Mouse (Mus musculus) CH12.LX (cell line): Measurements from ENCODE around the gene B4galt3. TPM values are rescaled to one million over a fixed set of nuclear protein-coding genes. Genes with fewer than 3 reads are reported as not detected.

Experiments used
- DNase-seq: peaks from one replicate; pipeline ENCODE4 v3.0.0-alpha.2; 2013; ENCODE audit errors: extremely low read depth
- H3K27ac ChIP-seq: 2 replicates; pipeline ENCODE4 v1.5.1; 2012; ENCODE audit warnings: low read depth, mild to moderate bottlenecking, control low read depth, moderate library complexity; ENCODE audit not compliant: insufficient read depth
- H3K27me3 ChIP-seq: replicated peaks from 2 replicates; pipeline ENCODE3; 2012; ENCODE audit warnings: inconsistent platforms
- H3K36me3 ChIP-seq, 2 experiments: replicated peaks in 1 of 2; 2 replicates each; pipeline versions ENCODE3 to v1.6.1; 2012; ENCODE audit warnings: inconsistent platforms in 1 of 2, low read length in 1 of 2, mild to moderate bottlenecking in 1 of 2, mixed read lengths in 1 of 2, moderate library complexity in 1 of 2; ENCODE audit not compliant: control insufficient read depth in 1 of 2, insufficient read depth in 1 of 2
- H3K4me1 ChIP-seq, 2 experiments: 2 replicates each; pipeline ENCODE4 v1.6.1; 2012; ENCODE audit warnings: inconsistent platforms in 1 of 2, moderate library complexity in 1 of 2; ENCODE audit not compliant: insufficient read depth in 2 of 2, control insufficient read depth in 1 of 2
- H3K4me2 ChIP-seq: 2 replicates; pipeline ENCODE4 v1.6.1; 2012; ENCODE audit warnings: low read depth, mild to moderate bottlenecking, control low read depth; ENCODE audit not compliant: poor library complexity, insufficient read depth, severe bottlenecking
- H3K4me3 ChIP-seq, 3 experiments: fragments of 150-350 bp in 1 of 3; sonication (generic) in 1 of 3; replicated peaks in 1 of 3; 2 replicates each; pipeline versions ENCODE3 to v1.5.1; 2011 to 2012; ENCODE audit warnings: low read depth in 2 of 3, low read length in 2 of 3, mild to moderate bottlenecking in 2 of 3, moderate library complexity in 2 of 3, control low read depth in 1 of 3, improper control_type of control experiment in 1 of 3, inconsistent platforms in 1 of 3, mixed read lengths in 1 of 3; ENCODE audit not compliant: poor library complexity in 1 of 3
- H3K79me2 ChIP-seq: replicated peaks from 2 replicates; pipeline ENCODE4 v1.6.1; 2012; ENCODE audit warnings: mild to moderate bottlenecking, moderate library complexity; ENCODE audit not compliant: control insufficient read depth, poor library complexity, insufficient read depth, severe bottlenecking; ENCODE audit errors: extremely low read depth
- H3K9ac ChIP-seq: 2 replicates; pipeline ENCODE4 v1.6.1; 2012; ENCODE audit warnings: low read depth, mild to moderate bottlenecking, control low read depth, moderate library complexity; ENCODE audit not compliant: insufficient read depth
- H3K9me3 ChIP-seq: replicated peaks from 2 replicates; pipeline ENCODE3; 2012; ENCODE audit warnings: low read length, inconsistent platforms, mixed read lengths
- CHD1 ChIP-seq: IDR thresholded peaks from 2 replicates; pipeline ENCODE4 v1.6.1; 2012; ENCODE audit warnings: low read depth, low read length, improper control_type of control experiment, inconsistent platforms
- E2F4 ChIP-seq: IDR thresholded peaks from 2 replicates; pipeline ENCODE4 v1.6.1; 2011; ENCODE audit warnings: low read depth, low read length, improper control_type of control experiment; ENCODE audit not compliant: insufficient replicate concordance
- EP300 ChIP-seq: IDR thresholded peaks from 2 replicates; pipeline ENCODE4 v1.6.1; 2011; ENCODE audit warnings: low read length, improper control_type of control experiment
- ETS1 ChIP-seq: conservative IDR thresholded peaks from 2 replicates; pipeline ENCODE4 v1.6.1; 2012; ENCODE audit warnings: low read depth, mild to moderate bottlenecking, inconsistent platforms, low read length, improper control_type of control experiment, moderate library complexity
- GABPA ChIP-seq: IDR thresholded peaks from 2 replicates; pipeline ENCODE4 v1.6.1; 2012; ENCODE audit warnings: low read depth, low read length, improper control_type of control experiment, inconsistent platforms; ENCODE audit not compliant: insufficient replicate concordance
- JUN ChIP-seq: IDR thresholded peaks from 2 replicates; pipeline ENCODE4 v1.6.1; 2011; ENCODE audit warnings: low read depth, mild to moderate bottlenecking, low read length, improper control_type of control experiment, moderate library complexity; ENCODE audit not compliant: insufficient read depth
- JUND ChIP-seq: conservative IDR thresholded peaks from 2 replicates; pipeline ENCODE4 v1.6.1; 2011; ENCODE audit warnings: low read depth, low read length, improper control_type of control experiment
- KAT2A ChIP-seq: IDR thresholded peaks from 2 replicates; pipeline ENCODE4 v1.6.1; 2012; ENCODE audit warnings: low read length, improper control_type of control experiment, inconsistent platforms; ENCODE audit not compliant: insufficient replicate concordance
- MAFK ChIP-seq: IDR thresholded peaks from 2 replicates; pipeline ENCODE4 v1.6.1; 2011; ENCODE audit warnings: low read length, improper control_type of control experiment; ENCODE audit not compliant: insufficient replicate concordance
- MAZ ChIP-seq: IDR thresholded peaks from 2 replicates; pipeline ENCODE4 v1.6.1; 2012; ENCODE audit warnings: low read depth, mild to moderate bottlenecking, inconsistent platforms, low read length, improper control_type of control experiment, moderate library complexity
- MEF2A ChIP-seq: IDR thresholded peaks from 2 replicates; pipeline ENCODE4 v1.6.1; 2014; ENCODE audit warnings: low read depth, mild to moderate bottlenecking, inconsistent platforms, low read length, improper control_type of control experiment, borderline replicate concordance
- NELFE ChIP-seq: IDR thresholded peaks from 2 replicates; pipeline ENCODE4 v1.6.1; 2011; ENCODE audit warnings: low read depth, low read length, improper control_type of control experiment
- PAX5 ChIP-seq: IDR thresholded peaks from 2 replicates; pipeline ENCODE4 v1.6.1; 2012; ENCODE audit warnings: low read length, inconsistent platforms, mixed read lengths
- RCOR1 ChIP-seq: conservative IDR thresholded peaks from 2 replicates; pipeline ENCODE4 v1.6.1; 2012; ENCODE audit warnings: low read depth, mild to moderate bottlenecking, inconsistent platforms, low read length, improper control_type of control experiment
- SMC3 ChIP-seq: IDR thresholded peaks from 2 replicates; pipeline ENCODE4 v1.6.1; 2011; ENCODE audit warnings: low read depth, low read length, improper control_type of control experiment
- TCF12 ChIP-seq: IDR thresholded peaks from 2 replicates; pipeline ENCODE4 v1.6.1; 2014; ENCODE audit warnings: low read depth, mild to moderate bottlenecking, inconsistent platforms, low read length, improper control_type of control experiment
- USF2 ChIP-seq: conservative IDR thresholded peaks from 2 replicates; pipeline ENCODE4 v1.6.1; 2011; ENCODE audit warnings: low read depth, low read length, improper control_type of control experiment
- ZC3H11A ChIP-seq: IDR thresholded peaks from 2 replicates; pipeline ENCODE4 v1.6.1; 2012; ENCODE audit warnings: low read depth, mild to moderate bottlenecking, inconsistent platforms, low read length, improper control_type of control experiment
- ZKSCAN1 ChIP-seq: IDR thresholded peaks from 2 replicates; pipeline ENCODE4 v1.6.1; 2012; ENCODE audit warnings: low read depth, inconsistent platforms, low read length, improper control_type of control experiment, borderline replicate concordance
- ZNF384 ChIP-seq: IDR thresholded peaks from 2 replicates; pipeline ENCODE4 v1.6.1; 2012; ENCODE audit warnings: low read depth, low read length, improper control_type of control experiment, inconsistent platforms
- dilution Hi-C: fragments of 300-500 bp; cut with MboI; formaldehyde crosslinking; loops from 2 replicates; pipeline ENCODE4 v1.14.3; 2020; ENCODE audit warnings: low sequenced_read_pairs; ENCODE audit not compliant: extremely low pct_unique_long_range_greater_than_20kb, extremely low pct_ligation_motif_present
- in situ Hi-C: fragments of 300-500 bp; cut with MboI; formaldehyde crosslinking; loops from 3 replicates; pipeline ENCODE4 v1.14.3; 2019; ENCODE audit warnings: low sequenced_read_pairs, low pct_ligation_motif_present, low pct_unique_long_range_greater_than_20kb, mixed read lengths
- polyA plus RNA-seq: library from polyadenylated mRNA; unstranded; fragments of >175 nt; gene quantifications from 2 replicates; pipeline ENCODE4 v1.2.1, GENCODE M21; 2012; ENCODE audit warnings: low read depth; ENCODE audit not compliant: insufficient read length
- total RNA-seq, 2 experiments: library from RNA; depleted of rRNA; stranded (reverse); fragments of 300-350 nt in 1 of 2; fragments of >200 nt in 1 of 2; gene quantifications; 2 replicates each; pipeline ENCODE4 v1.2.3; 2012 to 2014

Gene B4galt3
- total and polyA plus RNA-seq, 3 experiments, result 19.3 to 27.8 (median 23.1) TPM

GRCm38 (mm10) chr1:171271622-171272021 lies 1.5 kb downstream of the B4galt3 start:
- no peaks in the 10 kb centered on the region for H3K9me3 ChIP-seq
- dilution Hi-C loops, result no loop called here

DNA sequence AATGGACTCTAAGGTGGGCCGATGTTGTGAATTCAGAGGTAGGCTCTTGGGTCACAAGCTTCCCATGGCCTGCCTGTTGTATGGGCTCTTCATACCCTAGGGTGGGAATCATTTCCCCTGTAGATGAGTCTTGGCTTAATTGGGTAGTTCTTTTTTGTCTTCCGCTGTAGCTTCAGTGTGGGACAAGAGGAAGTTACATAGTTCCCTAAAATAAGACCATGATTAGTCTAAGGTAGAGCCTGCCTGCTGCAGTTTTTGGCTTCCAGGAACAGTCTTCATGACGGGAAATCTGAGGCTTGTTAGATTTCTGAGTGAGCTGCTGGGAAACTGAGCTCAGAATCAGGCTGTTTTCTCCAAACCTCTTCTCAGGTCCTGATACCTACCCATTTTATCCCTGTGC lies 2.0 kb downstream of the B4galt3 start:
- H3K4me1 ChIP-seq, result peaks cover 0 to 26% of the 10 kb centered on the region in 2 experiments; a peak in 2 of 4 replicates

More at GRCm38 (mm10) chr1:171271622-171272021, 1.5 kb downstream of the B4galt3 start:
- Histone ChIP-seq H3K4me1 (peaks cover 0 to 26% of the 10 kb centered on the region in 2 experiments; a peak in 2 of 4 replicates), H3K36me3 (peaks cover 39 to 50% of the 10 kb centered on the region in 2 experiments), H3K27me3 (no peaks in the 10 kb centered on the region), H3K27ac (no peak overlapping the region), H3K4me3 (no peak overlapping the region)
- no peak for DNase-seq
- in situ Hi-C loops, result no loop called here
- TF ChIP-seq ZKSCAN1 (no peak), MEF2A (no peak), MAZ (no peak), NELFE (no peak), USF2 (no peak), ETS1 (no peak), EP300 (no peak), TCF12 (no peak), JUND (no peak), JUN (no peak)
- TF ChIP-seq, all 38 proteins: peak for 0
- Histone ChIP-seq H3K9ac (no peak overlapping the region), H3K4me2 (no peak overlapping the region), H3K79me2 (no peaks in the 10 kb centered on the region)

GRCm38 (mm10) chr1:171274171-171274570 lies 4.0 kb downstream of the B4galt3 start:
- no peak overlapping the region for H3K27ac ChIP-seq
- TF ChIP-seq E2F4 (no peak), PAX5 (no peak), MAFK (no peak)
- H3K4me3 ChIP-seq, result no peak overlapping the region
- no peaks in the 10 kb centered on the region for H3K9me3 ChIP-seq
- no peak overlapping the region for H3K4me2 ChIP-seq
- H3K9ac ChIP-seq, result no peak overlapping the region
- H3K4me1 ChIP-seq, result peaks cover 0 to 26% of the 10 kb centered on the region in 2 experiments; a peak in 2 of 4 replicates
- H3K27me3 ChIP-seq, result no peaks in the 10 kb centered on the region
- H3K79me2 ChIP-seq, result no peaks in the 10 kb centered on the region
- in situ Hi-C loops, result no loop called here
- peaks cover 57 to 75% of the 10 kb centered on the region in 2 experiments for H3K36me3 ChIP-seq
- dilution Hi-C loops, result no loop called here
- DNase-seq, result no peak

More for the DNA sequence above, 2.0 kb downstream of the B4galt3 start:
- dilution Hi-C loops (no loop called here), in situ Hi-C loops (no loop called here)
- TF ChIP-seq ZC3H11A (no peak), NELFE (no peak), GABPA (no peak), KAT2A (no peak), SMC3 (no peak), CHD1 (no peak), ZNF384 (no peak), RCOR1 (no peak), MAZ (no peak)
- H3K9ac ChIP-seq, result no peak overlapping the region
- H3K9me3 ChIP-seq, result no peaks in the 10 kb centered on the region
- no peaks in the 10 kb centered on the region for H3K79me2 ChIP-seq
- no peaks in the 10 kb centered on the region for H3K27me3 ChIP-seq
- no peak overlapping the region for H3K4me3 ChIP-seq
- no peak for DNase-seq
- no peak overlapping the region for H3K27ac ChIP-seq
- peaks cover 44 to 54% of the 10 kb centered on the region in 2 experiments for H3K36me3 ChIP-seq
- H3K4me2 ChIP-seq, result no peak overlapping the region
